Mouse (Mus musculus): Measurements from ENCODE around the gene Ambn. TPM values are rescaled to one million over a fixed set of nuclear protein-coding genes. Genes with fewer than 3 reads are reported as not detected.
"Not testable (repeated sequence)": the region's sequence is repeated elsewhere in the genome, so short reads cannot be mapped to it uniquely, and the experiment has no call there.

Ambn gene
- total RNA-seq (2021), result not detected
- long read RNA-seq, experiment 1, result 0 reads
- long read RNA-seq, experiment 2, result 0 reads

- no peak for DNase-seq (ENCODE audit: low spot score in 2 of 2)
Measured at GRCm38 (mm10) chr5:88455691-88456090, at the start of gene Ambn. Gene Ambn (plus strand): TSS chr5:88455991.

GRCm38 (mm10) chr5:88420319-88421065, 35.3 kb upstream of the Ambn start:
- DNase-seq (ENCODE audit: low spot score in 2 of 2), result no peak

- DNase-seq (ENCODE audit: low spot score in 2 of 2), result not testable (repeated sequence)
Measured at GRCm38 (mm10) chr5:88424892-88425291, 30.9 kb upstream of the Ambn start.

GRCm38 (mm10) chr5:88426753-88427152, 29.0 kb upstream of the Ambn start:
- no peak for DNase-seq (ENCODE audit: low spot score in 2 of 2)

- DNase-seq (ENCODE audit: low spot score in 2 of 2), result no peak
Measured at GRCm38 (mm10) chr5:88467471-88467870, 11.7 kb downstream of the Ambn start.

GRCm38 (mm10) chr5:88468807-88469704, 13.3 kb downstream of the Ambn start:
- DNase-seq (ENCODE audit: low spot score in 2 of 2), result no peak

- no peak for DNase-seq (ENCODE audit: low spot score in 2 of 2)
Measured at GRCm38 (mm10) chr5:88487675-88488074, 31.9 kb downstream of the Ambn start, which contains the start of gene Enam. Gene Enam (plus strand): TSS chr5:88487975.

GRCm38 (mm10) chr5:88489004-88489403, 33.2 kb downstream of the Ambn start:
- DNase-seq (ENCODE audit: low spot score in 2 of 2), result no peak

GRCm38 (mm10) chr5:88491111-88491510, 35.3 kb downstream of the Ambn start:
- DNase-seq (ENCODE audit: low spot score in 2 of 2), result no peak

- no peak for DNase-seq (ENCODE audit: low spot score in 2 of 2)
Measured at GRCm38 (mm10) chr5:88499781-88500180, 44.0 kb downstream of the Ambn start.

GRCm38 (mm10) chr5:88508555-88508954, 52.8 kb downstream of the Ambn start:
- DNase-seq (ENCODE audit: low spot score in 2 of 2), result no peak

GRCm38 (mm10) chr5:88508990-88509389, 53.2 kb downstream of the Ambn start:
- DNase-seq (ENCODE audit: low spot score in 2 of 2), result no peak

Other genes with a start within 250 kb of the Ambn start
- not detected for gene Gm7714, start 187.1 kb upstream of the Ambn start, total RNA-seq (2021)
- not detected for gene Prol1, start 138.7 kb upstream of the Ambn start, total RNA-seq (2021)
- under 1 TPM; 0.26 to 0.74 TPM for gene Amtn, start 79.9 kb upstream of the Ambn start, total RNA-seq (2021)
- not detected for gene Enam, start 32.0 kb downstream of the Ambn start, total RNA-seq (2021)
- under 1 TPM; 0.31 to 0.32 TPM for gene Jchain, start 71.9 kb downstream of the Ambn start, total RNA-seq (2021)
- 10 to 100 TPM; 34.1 to 35.1 TPM for gene Utp3, start 98.5 kb downstream of the Ambn start, total RNA-seq (2021)
- 10 to 100 TPM; 13.8 to 14.5 TPM for gene Rufy3, start 109.0 kb downstream of the Ambn start, total RNA-seq (2021)
- gene Grsf1, start 220.2 kb downstream of the Ambn start, total RNA-seq (2021), result 100 to 1,000 TPM in 1 of 2 experiments, 10 to 100 TPM in 1; 95.6 to 130 TPM